Mouse (Mus musculus) skeletal muscle tissue, adult 2 months (tissue): Measurements from ENCODE around the gene Slc35c1.

Experiments
- DNase-seq: peaks from one replicate; pipeline ENCODE4 v3.0.0-alpha.2; 2012; ENCODE audit warnings: low read depth, low spot score

The Slc35c1 gene

GRCm38 (mm10) chr2:92459921-92460707, at the start of gene Slc35c1:
Gene Slc35c1 (minus strand): TSS chr2:92460538.
- no peak for DNase-seq

- no peak for DNase-seq
Measured at GRCm38 (mm10) chr2:92505291-92505690, 45.0 kb upstream of the Slc35c1 start.

GRCm38 (mm10) chr2:92503421-92503820, 43.1 kb upstream of the Slc35c1 start:
- DNase-seq: no peak

- no peak for DNase-seq
Measured at GRCm38 (mm10) chr2:92499701-92500322, 39.5 kb upstream of the Slc35c1 start.

- DNase-seq: no peak
Measured at GRCm38 (mm10) chr2:92497112-92497511, 36.8 kb upstream of the Slc35c1 start.

GRCm38 (mm10) chr2:92496681-92497080, 36.3 kb upstream of the Slc35c1 start:
- no peak for DNase-seq

GRCm38 (mm10) chr2:92494956-92495355, 34.6 kb upstream of the Slc35c1 start:
- DNase-seq: no peak

GRCm38 (mm10) chr2:92494423-92494822, 34.1 kb upstream of the Slc35c1 start:
- no peak for DNase-seq

- DNase-seq: no peak
Measured at GRCm38 (mm10) chr2:92493656-92494390, 33.5 kb upstream of the Slc35c1 start.

GRCm38 (mm10) chr2:92491950-92492501, 31.7 kb upstream of the Slc35c1 start:
- no peak for DNase-seq

GRCm38 (mm10) chr2:92490541-92490940, 30.2 kb upstream of the Slc35c1 start:
- DNase-seq: no peak

GRCm38 (mm10) chr2:92487791-92488190, 27.5 kb upstream of the Slc35c1 start:
- DNase-seq: no peak

- DNase-seq: no peak
Measured at GRCm38 (mm10) chr2:92486911-92487310, 26.6 kb upstream of the Slc35c1 start.

GRCm38 (mm10) chr2:92486403-92486802, 26.1 kb upstream of the Slc35c1 start:
- DNase-seq: peak; percentile 45

- DNase-seq: no peak
Measured at GRCm38 (mm10) chr2:92485640-92486295, 25.4 kb upstream of the Slc35c1 start.

- DNase-seq: no peak
Measured at GRCm38 (mm10) chr2:92484256-92485025, 24.1 kb upstream of the Slc35c1 start.

GRCm38 (mm10) chr2:92483505-92483904, 23.2 kb upstream of the Slc35c1 start:
- DNase-seq: no peak

GRCm38 (mm10) chr2:92482551-92482950, 22.2 kb upstream of the Slc35c1 start:
- DNase-seq: no peak

GRCm38 (mm10) chr2:92478313-92478688, 18.0 kb upstream of the Slc35c1 start:
- DNase-seq: no peak

GRCm38 (mm10) chr2:92477672-92478312, 17.5 kb upstream of the Slc35c1 start:
- no peak for DNase-seq
